Mouse (Mus musculus) B cell, adult 67 days (primary cell): ENCODE results near the gene Olfr1432. TPM values are rescaled to one million over a fixed set of nuclear protein-coding genes. Genes with fewer than 3 reads are reported as not detected.

Experiments used
- total RNA-seq, 2 experiments: library from RNA; stranded (reverse); gene quantifications; 4 replicates each; pipeline ENCODE4 v1.2.4; 2023

The Olfr1432 gene
- total RNA-seq: not detected

DNA sequence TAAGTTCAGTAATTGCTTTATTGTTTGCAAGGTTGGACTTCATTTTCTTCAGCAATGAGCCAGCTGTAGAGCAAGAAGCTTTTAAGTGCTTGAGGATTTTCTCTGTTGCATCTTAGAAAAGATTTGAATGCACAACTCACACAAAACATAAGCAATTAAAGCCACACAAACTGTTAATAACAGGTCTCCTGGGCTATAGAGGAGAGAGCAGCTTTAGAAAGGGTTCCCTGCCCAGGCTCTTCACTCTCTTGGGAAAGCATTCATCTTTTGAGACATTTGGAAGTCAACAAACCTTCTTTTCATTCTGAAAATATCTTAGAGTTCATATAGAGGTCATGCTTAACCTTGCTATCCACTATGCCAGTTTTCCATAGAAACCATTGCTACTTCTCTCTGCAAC is at the start of gene Olfr1432:
TSS of gene Olfr1432 (minus strand) at position 101 of the 400 bp plus-strand sequence.

GRCm38 (mm10) chr19:12279554-12279953 is 47.2 kb upstream of the Olfr1432 start, which contains the start of gene Olfr1434:
Olfr1434 (plus strand) TSS chr19:12279854.

DNA sequence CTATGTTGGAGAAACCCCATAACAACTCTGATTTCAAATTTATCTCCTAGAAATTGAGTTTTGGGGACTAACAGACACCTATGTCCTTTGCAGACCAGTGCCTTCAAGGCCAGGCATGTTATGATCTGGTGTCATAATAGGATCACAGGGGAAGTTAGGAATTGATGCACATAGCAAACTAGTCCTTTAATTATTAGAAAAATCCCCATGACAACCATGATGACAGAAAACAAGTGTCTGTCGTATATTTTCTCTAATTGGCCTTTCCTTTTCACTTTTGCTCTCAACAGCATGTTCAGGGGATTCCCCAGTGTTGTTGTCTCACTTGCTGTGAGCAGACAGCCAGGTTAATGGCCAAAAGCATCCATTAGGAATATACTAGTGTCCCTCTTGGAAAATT is 28.3 kb upstream of the Olfr1432 start, which contains the start of gene Olfr235:
TSS of gene Olfr235 (plus strand) at position 301 of the 400 bp plus-strand sequence.

GRCm38 (mm10) chr19:12241559-12241958 is 9.2 kb upstream of the Olfr1432 start, which contains the start of gene Olfr262:
Olfr262 (minus strand) TSS chr19:12241659.

DNA sequence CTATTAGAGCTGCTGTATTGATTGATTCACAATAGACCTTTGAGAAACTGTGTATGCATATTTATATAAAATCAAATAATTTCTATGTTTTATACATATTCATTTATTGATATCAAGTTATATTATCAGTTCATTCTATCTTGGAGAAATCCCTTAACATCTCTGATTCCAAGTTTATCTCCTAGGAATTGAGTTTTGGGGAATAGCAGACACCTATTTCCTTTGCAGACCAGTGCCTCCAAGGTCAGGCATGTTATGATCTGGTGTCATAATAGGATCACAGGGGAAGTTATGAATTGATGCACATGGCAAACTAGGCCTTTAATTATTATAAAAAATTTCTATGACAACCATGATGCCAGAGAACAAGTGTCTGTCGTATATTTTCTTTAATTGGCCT is 32.1 kb downstream of the Olfr1432 start, which contains the start of gene Olfr1431:
TSS of gene Olfr1431 (plus strand) at position 301 of the 400 bp plus-strand sequence.

Other genes with a start within 250 kb of the Olfr1432 start
- gene Olfr1423, start 191.3 kb downstream of the Olfr1432 start, total RNA-seq: not detected
- gene Olfr1424, start 169.9 kb downstream of the Olfr1432 start, total RNA-seq: not detected
- gene Olfr1425, start 154.9 kb downstream of the Olfr1432 start, total RNA-seq: not detected
- not detected for gene Olfr1426, start 140.6 kb downstream of the Olfr1432 start, total RNA-seq
- gene Olfr1427, start 129.3 kb downstream of the Olfr1432 start, total RNA-seq: not detected
- gene Olfr1428, start 116.7 kb downstream of the Olfr1432 start, total RNA-seq: not detected
- gene Olfr76, start 109.4 kb downstream of the Olfr1432 start, total RNA-seq: not detected
- not detected for gene Olfr1555-ps1, start 62.5 kb downstream of the Olfr1432 start, total RNA-seq
- not detected for gene Olfr1431, start 32.0 kb downstream of the Olfr1432 start, total RNA-seq
- not detected for gene Olfr262, start 9.1 kb upstream of the Olfr1432 start, total RNA-seq
- not detected for gene Olfr235, start 28.4 kb upstream of the Olfr1432 start, total RNA-seq
- gene Olfr1434, start 47.3 kb upstream of the Olfr1432 start, total RNA-seq: not detected
- not detected for gene Olfr1436, start 66.5 kb upstream of the Olfr1432 start, total RNA-seq
- not detected for gene Olfr1437, start 92.5 kb upstream of the Olfr1432 start, total RNA-seq
- not detected for gene Olfr1438-ps1, start 103.3 kb upstream of the Olfr1432 start, total RNA-seq
- not detected for gene Olfr1440, start 154.7 kb upstream of the Olfr1432 start, total RNA-seq
- gene Olfr1441, start 184.8 kb upstream of the Olfr1432 start, total RNA-seq: not detected
- not detected for gene Pfpl, start 195.3 kb upstream of the Olfr1432 start, total RNA-seq
- gene Mpeg1, start 228.2 kb upstream of the Olfr1432 start, total RNA-seq: 10 to 100 TPM; 28.9 to 39.3 TPM